Mouse (Mus musculus): Measurements from ENCODE around the gene Sucnr1. TPM values are rescaled to one million over a fixed set of nuclear protein-coding genes. Genes with fewer than 3 reads are reported as not detected.

Gene Sucnr1
- polyA plus RNA-seq, 1 experiment from 2014 or later: 0.34 TPM

DNA sequence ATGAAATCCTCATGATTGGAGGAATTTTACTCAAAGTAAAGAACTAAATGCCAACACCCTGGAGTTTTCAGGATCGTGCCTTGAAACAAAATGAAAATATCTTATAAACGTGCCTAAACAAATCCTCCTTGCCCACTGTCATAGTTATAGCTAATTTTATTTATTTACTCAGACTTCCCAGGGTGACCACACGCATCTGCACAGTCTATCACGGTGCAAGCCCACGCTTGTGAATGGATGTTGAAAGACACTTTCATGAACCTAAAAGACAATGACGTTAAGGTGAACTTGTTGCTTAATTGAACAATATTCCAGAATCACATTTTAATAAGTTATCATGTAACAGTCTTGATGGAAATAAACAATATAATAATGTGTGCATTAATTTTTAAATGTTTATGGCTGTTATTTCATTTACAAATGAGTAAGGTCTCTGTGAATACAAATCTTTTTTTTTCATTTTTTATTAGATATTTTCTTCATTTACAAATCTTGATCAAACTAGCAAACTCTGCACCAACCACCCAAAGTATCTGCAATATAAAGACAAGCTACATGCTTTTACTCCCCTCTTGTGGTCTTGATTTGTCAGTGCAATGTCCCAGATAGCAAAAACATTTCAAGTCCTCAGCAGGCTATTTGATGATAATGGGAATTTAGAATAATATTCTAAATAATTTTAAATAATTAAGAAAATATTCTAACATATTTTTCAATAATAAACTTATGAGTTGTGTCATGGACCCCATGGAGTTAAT, 30.4 kb downstream of the Sucnr1 start:
- DNase-seq (ENCODE audit: low spot score): peak; percentile 30

DNA sequence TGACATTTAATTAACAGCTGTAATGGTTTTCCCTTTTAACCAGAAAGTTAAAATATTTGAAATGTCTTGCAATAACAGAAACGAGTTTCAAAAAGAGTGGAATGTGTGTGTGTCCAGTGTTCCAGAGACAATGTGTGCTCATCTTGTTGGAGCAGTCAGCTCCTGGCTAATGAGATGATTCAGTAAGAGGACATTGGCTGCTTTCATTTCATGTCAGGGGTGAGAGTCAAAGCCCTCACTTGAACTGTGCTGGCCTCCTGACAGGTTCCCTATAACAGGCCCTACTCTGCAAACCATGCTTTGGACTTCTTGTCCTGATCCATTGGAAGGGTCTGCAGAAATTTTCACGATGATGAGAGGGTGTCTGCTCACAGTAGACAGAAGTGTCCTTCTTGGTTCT, 32.9 kb downstream of the Sucnr1 start:
- DNase-seq (ENCODE audit: low spot score): no peak

DNA sequence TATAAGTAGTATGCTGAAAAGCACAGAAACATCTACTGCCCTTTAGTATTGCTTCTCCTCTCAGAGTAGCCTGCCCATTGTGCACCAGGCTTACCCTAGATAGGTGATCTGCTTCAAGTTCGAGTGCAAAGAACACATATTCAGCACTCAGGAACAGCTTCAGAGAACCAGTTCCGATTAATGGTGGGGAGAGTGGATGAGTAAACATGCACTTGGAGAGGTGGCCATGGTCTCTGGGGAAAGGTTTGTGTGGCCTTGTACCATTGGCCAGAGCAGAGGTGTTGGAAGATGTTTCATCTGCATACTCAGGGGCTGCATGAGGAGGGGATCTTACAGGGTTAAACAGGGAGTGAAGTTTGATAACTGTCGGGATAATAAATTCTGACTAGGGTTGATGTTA, 39.8 kb downstream of the Sucnr1 start:
- DNase-seq (ENCODE audit: low spot score): no peak

DNA sequence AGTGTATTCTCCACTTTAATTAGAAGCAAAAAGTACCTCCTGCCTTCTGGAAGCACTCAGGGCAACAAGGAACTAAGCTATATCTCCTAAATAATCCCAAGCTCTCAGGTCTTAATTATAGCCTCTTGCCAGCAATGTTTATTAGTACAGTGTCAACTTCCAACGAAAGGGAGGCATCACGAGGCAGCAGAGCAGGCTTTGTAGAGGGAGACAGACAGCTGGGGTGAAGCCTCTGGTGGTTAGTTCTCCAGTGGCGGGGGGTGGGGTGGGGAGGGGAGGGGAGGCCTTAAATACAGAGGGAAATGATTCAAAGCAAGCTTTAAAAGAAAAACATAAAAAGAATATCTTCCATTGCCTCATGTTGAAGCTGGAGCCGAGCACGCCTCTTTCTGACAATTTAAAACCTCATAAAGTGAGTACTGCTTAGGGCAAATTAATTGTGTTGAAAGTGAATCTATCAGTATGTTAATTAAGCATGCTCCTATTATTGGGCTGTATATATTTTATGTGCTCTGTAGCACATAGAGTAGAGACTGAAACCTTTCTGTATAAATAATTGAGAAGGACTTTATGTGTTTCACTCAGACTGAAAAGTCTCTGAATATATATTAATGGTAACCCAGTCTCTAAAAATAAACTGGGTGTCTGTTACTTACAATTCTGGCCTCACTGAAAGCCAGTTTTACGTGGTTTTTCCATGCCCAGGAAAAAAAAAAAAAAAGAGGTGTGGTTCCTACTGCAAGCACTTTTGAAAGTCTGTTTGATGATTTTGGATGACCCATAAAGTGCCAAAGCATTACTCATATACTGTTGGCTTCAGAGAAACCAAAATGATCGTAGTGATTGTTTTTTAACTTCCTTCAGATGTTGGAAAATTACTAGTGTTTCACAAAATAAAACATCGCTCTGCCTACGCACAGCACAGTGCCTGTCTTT, 42.5 kb downstream of the Sucnr1 start:
- DNase-seq (ENCODE audit: low spot score): no peak

DNA sequence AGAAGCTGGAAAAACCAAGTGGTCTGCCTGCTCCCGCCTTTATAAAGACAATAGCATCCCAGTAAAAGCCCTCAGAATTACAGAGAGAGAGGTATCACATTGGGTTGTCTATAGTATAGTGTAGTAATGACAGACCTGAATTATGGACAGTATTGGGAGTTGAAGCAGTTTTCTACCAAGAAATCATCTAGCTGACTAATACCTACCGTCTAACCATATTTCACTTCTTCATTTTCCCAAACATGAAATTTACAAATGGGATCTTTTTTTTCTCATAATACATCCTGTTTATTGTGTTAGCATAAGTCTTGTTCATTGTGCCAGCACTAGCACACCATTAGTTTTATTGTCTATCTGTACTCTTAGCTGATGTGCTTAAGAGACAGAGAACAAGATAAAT, 44.9 kb downstream of the Sucnr1 start:
- no peak for DNase-seq (ENCODE audit: low spot score)

DNA sequence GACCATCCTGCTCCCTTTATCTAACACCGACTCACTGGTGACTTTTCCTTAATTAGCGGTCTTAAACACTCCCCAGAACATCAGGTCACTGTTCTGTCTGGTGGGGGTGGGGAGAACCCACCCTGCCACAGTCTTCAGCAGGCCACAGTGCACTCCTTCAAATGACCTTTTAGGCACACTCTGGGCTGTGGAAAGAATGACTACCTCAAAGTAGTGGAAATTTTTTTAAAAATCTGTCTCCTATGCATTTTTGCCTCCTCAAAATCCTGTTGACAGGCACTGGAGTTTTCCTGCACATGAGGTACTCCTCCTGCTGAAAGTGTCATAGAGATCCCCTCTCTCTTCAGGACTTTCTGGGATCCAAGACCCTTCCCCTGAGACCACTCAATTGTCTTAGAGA, 46.6 kb downstream of the Sucnr1 start:
- no peak for DNase-seq (ENCODE audit: low spot score)

DNA sequence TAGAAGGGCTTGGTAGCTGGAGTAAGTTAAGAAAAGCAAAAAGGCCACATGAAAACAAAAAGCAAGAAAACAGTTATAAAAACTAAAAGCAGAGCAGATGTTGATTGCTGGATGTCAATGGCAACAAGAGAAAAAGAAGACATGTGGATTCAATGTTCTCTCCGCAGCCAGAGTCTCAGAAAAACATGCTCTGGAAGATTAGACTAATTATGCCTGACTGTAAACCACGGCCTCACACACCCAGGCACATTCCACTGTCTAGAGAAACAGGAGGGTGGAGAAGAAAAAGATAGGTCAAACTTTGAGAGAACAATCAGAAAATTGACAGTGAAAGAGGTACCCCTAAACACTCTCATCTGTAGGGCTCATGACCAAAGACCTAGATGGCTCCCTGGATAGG, 54.1 kb downstream of the Sucnr1 start:
- DNase-seq (ENCODE audit: low spot score): no peak

Other genes starting within 250 kb of the Sucnr1 start
- gene Gm8298, start 220.8 kb upstream of the Sucnr1 start, polyA plus RNA-seq (2015; fragmentation: Nextera tagmentation; extraction: Ambion mirVana): not detected in 2 replicates
- not detected in 2 replicates for gene C130079G13Rik, start 156.7 kb upstream of the Sucnr1 start, polyA plus RNA-seq (2015; fragmentation: Nextera tagmentation; extraction: Ambion mirVana)
- not detected in 2 replicates for gene Aadacl2, start 75.1 kb upstream of the Sucnr1 start, polyA plus RNA-seq (2015; fragmentation: Nextera tagmentation; extraction: Ambion mirVana)
- gene Aadac, start 56.2 kb upstream of the Sucnr1 start, polyA plus RNA-seq (2015; fragmentation: Nextera tagmentation; extraction: Ambion mirVana): 0.53 and 0.64 TPM in 2 replicates